Mouse (Mus musculus) right cerebral cortex, adult 2 months (tissue): ENCODE results near the gene Pacsin2.

Experiments used
- DNase-seq, 2 experiments: peaks; one replicate each; pipeline ENCODE4 v3.0.0; 2021 to 2022; ENCODE audit warnings: low spot score in 2 of 2

The Pacsin2 gene

GRCm38 (mm10) chr15:83328952-83329351, 135.5 kb downstream of the Pacsin2 start:
- no peak for DNase-seq
